Mouse (Mus musculus): ENCODE results near the gene Plcb3. TPM values are rescaled to one million over a fixed set of nuclear protein-coding genes. Genes with fewer than 3 reads are reported as not detected.

The Plcb3 gene
- polyA plus RNA-seq, 1 experiment from 2014 or later, result 41.5 TPM

GRCm38 (mm10) chr19:6942764-6943163 is 33.5 kb downstream of the Plcb3 start:
- Histone ChIP-seq H3K4me3 (peak overlapping the region; percentile 86), H3K4me1 (peaks cover 25% of the 10 kb centered on the region), H3K27me3 (no peaks in the 10 kb centered on the region), H3K9me3 (no peaks in the 10 kb centered on the region), H3K27ac (peak overlapping the region; percentile 95), H3K9ac (peak overlapping the region; percentile 93), H3K4me2 (peak overlapping the region; percentile 95), H3K36me3 (peaks cover 12% of the 10 kb centered on the region)
- ATAC-seq (ENCODE audit: insufficient number of reproducible peaks, insufficient read depth, low FRiP score, low TSS enrichment, low read depth), result no peak
- WGBS, result 29% methylated on average over 5 of the region's 5 CpGs

- peaks cover 25% of the 10 kb centered on the region for H3K4me1 ChIP-seq
- ATAC-seq (ENCODE audit: insufficient number of reproducible peaks, insufficient read depth, low FRiP score, low TSS enrichment, low read depth), result peak; percentile 85
- peak within 1 kb of the TSS; percentile 86 for H3K4me3 ChIP-seq
- H3K4me2 ChIP-seq, result peak within 1 kb of the TSS; percentile 95
- H3K27me3 ChIP-seq, result no peaks in the 10 kb centered on the region
- peak within 1 kb of the TSS; percentile 93 for H3K9ac ChIP-seq
- H3K9me3 ChIP-seq, result no peaks in the 10 kb centered on the region
- WGBS, result under 1% methylated on average over 27 of the region's 27 CpGs
- peaks cover 12% of the 10 kb centered on the region for H3K36me3 ChIP-seq
- peak within 1 kb of the TSS; percentile 95 for H3K27ac ChIP-seq
Measured at GRCm38 (mm10) chr19:6942249-6942691, 34.0 kb downstream of the Plcb3 start, which contains the start of gene Gpr137. Gene Gpr137, minus strand, starts transcription at chr19:6942480.

- Histone ChIP-seq H3K27me3 (no peaks in the 10 kb centered on the region), H3K4me3 (peak within 1 kb of the TSS; percentile 86), H3K4me2 (peak within 1 kb of the TSS; percentile 95), H3K4me1 (peaks cover 25% of the 10 kb centered on the region), H3K36me3 (peaks cover 12% of the 10 kb centered on the region), H3K9me3 (no peaks in the 10 kb centered on the region), H3K9ac (peak within 1 kb of the TSS; percentile 93), H3K27ac (peak within 1 kb of the TSS; percentile 95)
- WGBS, result under 1% methylated on average over 83 of the region's 83 CpGs
- ATAC-seq (ENCODE audit: insufficient number of reproducible peaks, insufficient read depth, low FRiP score, low TSS enrichment, low read depth), result peak; percentile 70
Measured at GRCm38 (mm10) chr19:6941372-6942248, 34.7 kb downstream of the Plcb3 start, which contains the start of gene Bad. Gene Bad, plus strand, starts transcription at chr19:6941861.

GRCm38 (mm10) chr19:6940396-6941351 is 35.6 kb downstream of the Plcb3 start:
- peak overlapping the region; percentile 86 for H3K4me3 ChIP-seq
- H3K4me1 ChIP-seq, result peaks cover 23% of the 10 kb centered on the region
- no peak for ATAC-seq (ENCODE audit: insufficient number of reproducible peaks, insufficient read depth, low FRiP score, low TSS enrichment, low read depth)
- H3K4me2 ChIP-seq, result peak overlapping the region; percentile 95
- H3K9ac ChIP-seq, result peak overlapping the region; percentile 93
- peak overlapping the region; percentile 95 for H3K27ac ChIP-seq
- H3K27me3 ChIP-seq, result peaks cover 8% of the 10 kb centered on the region
- no peaks in the 10 kb centered on the region for H3K9me3 ChIP-seq
- H3K36me3 ChIP-seq, result peaks cover 5% of the 10 kb centered on the region
- 22% methylated on average over 25 of the region's 29 CpGs for WGBS

- WGBS, result 91% methylated on average over 20 of the region's 20 CpGs
- no peak for ATAC-seq (ENCODE audit: insufficient number of reproducible peaks, insufficient read depth, low FRiP score, low TSS enrichment, low read depth)
- no peaks in the 10 kb centered on the region for H3K9me3 ChIP-seq
- peak overlapping the region; percentile 93 for H3K9ac ChIP-seq
- peaks cover 26% of the 10 kb centered on the region for H3K4me1 ChIP-seq
- H3K4me3 ChIP-seq, result 0 out of 2 replicates have a peak overlapping the region, but pooled peaks have one; percentile 3
- no peaks in the 10 kb centered on the region; the same call in 1 of the 2 replicates for H3K36me3 ChIP-seq
- no peak overlapping the region for H3K27ac ChIP-seq
- H3K4me2 ChIP-seq, result no peak overlapping the region; the same call in 1 of the 2 replicates
- peaks cover 21% of the 10 kb centered on the region for H3K27me3 ChIP-seq
Measured at GRCm38 (mm10) chr19:6939106-6940002, 36.9 kb downstream of the Plcb3 start.

- no peak overlapping the region for H3K27ac ChIP-seq
- H3K9me3 ChIP-seq, result no peaks in the 10 kb centered on the region
- peaks cover 36% of the 10 kb centered on the region for H3K27me3 ChIP-seq
- no peak for ATAC-seq (ENCODE audit: insufficient number of reproducible peaks, insufficient read depth, low FRiP score, low TSS enrichment, low read depth)
- H3K4me2 ChIP-seq, result no peak overlapping the region
- H3K4me3 ChIP-seq, result no peak overlapping the region
- H3K9ac ChIP-seq, result 0 out of 2 replicates have a peak overlapping the region, but pooled peaks have one; percentile 2
- WGBS, result 78% methylated on average over 16 of the region's 16 CpGs
- peaks cover 37% of the 10 kb centered on the region for H3K4me1 ChIP-seq
- H3K36me3 ChIP-seq, result no peaks in the 10 kb centered on the region; the same call in 1 of the 2 replicates
Measured at GRCm38 (mm10) chr19:6937541-6938465, 38.5 kb downstream of the Plcb3 start.

GRCm38 (mm10) chr19:6936299-6936698 is 40.0 kb downstream of the Plcb3 start:
- Histone ChIP-seq H3K36me3 (no peaks in the 10 kb centered on the region; the same call in 1 of the 2 replicates), H3K4me1 (peaks cover 34% of the 10 kb centered on the region), H3K9me3 (no peaks in the 10 kb centered on the region), H3K4me2 (no peak overlapping the region), H3K9ac (no peak overlapping the region), H3K4me3 (no peak overlapping the region), H3K27ac (no peak overlapping the region), H3K27me3 (peaks cover 51% of the 10 kb centered on the region)
- WGBS, result 23% methylated on average over 3 of the region's 3 CpGs
- ATAC-seq (ENCODE audit: insufficient number of reproducible peaks, insufficient read depth, low FRiP score, low TSS enrichment, low read depth), result no peak

- Histone ChIP-seq H3K36me3 (no peaks in the 10 kb centered on the region; the same call in 1 of the 2 replicates), H3K9me3 (no peaks in the 10 kb centered on the region), H3K27me3 (peaks cover 67% of the 10 kb centered on the region), H3K4me2 (peak within 1 kb of the TSS; percentile 85), H3K27ac (no peak within 1 kb of the TSS), H3K4me3 (peak within 1 kb of the TSS; percentile 47), H3K9ac (peak within 1 kb of the TSS; percentile 67), H3K4me1 (peaks cover 18% of the 10 kb centered on the region)
- 9% methylated on average over 23 of the region's 23 CpGs for WGBS
- no peak for ATAC-seq (ENCODE audit: insufficient number of reproducible peaks, insufficient read depth, low FRiP score, low TSS enrichment, low read depth)
Measured at GRCm38 (mm10) chr19:6934195-6934977, 41.9 kb downstream of the Plcb3 start, which contains the start of gene Kcnk4. Gene Kcnk4, minus strand, starts transcription at chr19:6934515.
